Mouse (Mus musculus) common myeloid progenitor, adult 5-6 weeks (primary cell): ENCODE results near the gene Tacc3. TPM values are rescaled to one million over a fixed set of nuclear protein-coding genes. Genes with fewer than 3 reads are reported as not detected.

Experiments used
- ATAC-seq: replicated peaks from 2 replicates; pipeline ENCODE4 v1.8.0; 2016; ENCODE audit warnings: low read depth, mild to moderate bottlenecking, moderate TSS enrichment, inconsistent platforms; ENCODE audit not compliant: poor library complexity, severe bottlenecking
- total RNA-seq: library from RNA; stranded (forward); fragments of 200-1000, 187-1606 nt; gene quantifications from 2 replicates; pipeline ENCODE4 v1.2.3, GENCODE M21; 2017

Tacc3 gene
- total RNA-seq, result 161 and 162 TPM in 2 replicates

GRCm38 (mm10) chr5:33657787-33658663 lies at the start of gene Tacc3, which contains the start of gene Tmem129:
Gene Tacc3, plus strand, starts transcription at chr5:33658128.
Gene Tmem129, minus strand, starts transcription at chr5:33658416.
- peak; percentile 88 for ATAC-seq

- no peak for ATAC-seq
Observed at GRCm38 (mm10) chr5:33609226-33609625, 48.7 kb upstream of the Tacc3 start.

GRCm38 (mm10) chr5:33611795-33612194 lies 46.1 kb upstream of the Tacc3 start:
- no peak for ATAC-seq

GRCm38 (mm10) chr5:33614391-33614790 lies 43.5 kb upstream of the Tacc3 start:
- no peak for ATAC-seq

- no peak for ATAC-seq
Observed at GRCm38 (mm10) chr5:33622671-33623070, 35.3 kb upstream of the Tacc3 start.

- no peak for ATAC-seq
Observed at GRCm38 (mm10) chr5:33623766-33624165, 34.2 kb upstream of the Tacc3 start.

- ATAC-seq, result no peak
Observed at GRCm38 (mm10) chr5:33627968-33628367, 30.0 kb upstream of the Tacc3 start.

GRCm38 (mm10) chr5:33628820-33629300 lies 29.1 kb upstream of the Tacc3 start:
- peak; percentile 10; the same call in 1 of the 2 replicates for ATAC-seq

- peak; percentile 89 for ATAC-seq
Observed at GRCm38 (mm10) chr5:33629301-33629987, 28.5 kb upstream of the Tacc3 start, which contains the start of the genes Fam53a and Gm9903. Gene Fam53a, minus strand, starts transcription at chr5:33629635. Gene Gm9903, plus strand, starts transcription at chr5:33629925.

- no peak for ATAC-seq
Observed at GRCm38 (mm10) chr5:33630061-33630460, 27.9 kb upstream of the Tacc3 start.

- no peak for ATAC-seq
Observed at GRCm38 (mm10) chr5:33630615-33631014, 27.3 kb upstream of the Tacc3 start.

- no peak for ATAC-seq
Observed at GRCm38 (mm10) chr5:33632526-33632925, 25.4 kb upstream of the Tacc3 start.

- ATAC-seq, result no peak
Observed at GRCm38 (mm10) chr5:33635361-33635760, 22.6 kb upstream of the Tacc3 start.

- no peak for ATAC-seq
Observed at GRCm38 (mm10) chr5:33637606-33638350, 20.1 kb upstream of the Tacc3 start.

GRCm38 (mm10) chr5:33638826-33639225 lies 19.1 kb upstream of the Tacc3 start:
- no peak for ATAC-seq

GRCm38 (mm10) chr5:33640652-33641051 lies 17.3 kb upstream of the Tacc3 start:
- peak; percentile 80 for ATAC-seq

- no peak for ATAC-seq
Observed at GRCm38 (mm10) chr5:33651017-33651416, 6.9 kb upstream of the Tacc3 start.

- ATAC-seq, result no peak
Observed at GRCm38 (mm10) chr5:33651541-33651920, 6.4 kb upstream of the Tacc3 start.

GRCm38 (mm10) chr5:33651921-33652782 lies 5.8 kb upstream of the Tacc3 start, which contains the start of gene Slbp:
Gene Slbp, minus strand, starts transcription at chr5:33652574.
- ATAC-seq, result peak; percentile 84
